Mouse (Mus musculus) adrenal gland, postnatal 25 days (tissue): Measurements from ENCODE around the gene Rit1. TPM values are rescaled to one million over a fixed set of nuclear protein-coding genes. Genes with fewer than 3 reads are reported as not detected.
A peak's percentile ranks its signal among the peaks of the same experiment; 100 is the strongest.
"Not testable (repeated sequence)": the region's sequence is repeated elsewhere in the genome, so short reads cannot be mapped to it uniquely, and the experiment has no call there.

Experiments
- DNase-seq: peaks from one replicate; pipeline ENCODE4 v3.0.0; 2021; ENCODE audit warnings: mixed read lengths
- long read RNA-seq: library from polyadenylated mRNA; stranded (forward); transcript quantifications from one replicate; pipeline ENCODE4 v2.0.0, GENCODE M21; 2021
- total RNA-seq: library from RNA; stranded (reverse); gene quantifications from 2 replicates; pipeline ENCODE4 v1.2.3, GENCODE M21; 2021

The Rit1 gene
- total RNA-seq: 48.7 and 65.4 TPM in 2 replicates
- long read RNA-seq, transcript Rit1-201 (6 exons, 1,204 nt): major isoform, 25 of 41 reads
- long read RNA-seq, partial matches to known transcripts: 2 of 41 reads
- long read RNA-seq, other reads (novel, unspliced or antisense): 10 of 41 reads

GRCm38 (mm10) chr3:88716399-88717197 is at the start of gene Rit1:
TSS of gene Rit1 (plus strand) at chr3:88716838.
- peak; percentile 90 for DNase-seq

GRCm38 (mm10) chr3:88677399-88677798 is 39.2 kb upstream of the Rit1 start:
- peak; percentile 56 for DNase-seq

DNA sequence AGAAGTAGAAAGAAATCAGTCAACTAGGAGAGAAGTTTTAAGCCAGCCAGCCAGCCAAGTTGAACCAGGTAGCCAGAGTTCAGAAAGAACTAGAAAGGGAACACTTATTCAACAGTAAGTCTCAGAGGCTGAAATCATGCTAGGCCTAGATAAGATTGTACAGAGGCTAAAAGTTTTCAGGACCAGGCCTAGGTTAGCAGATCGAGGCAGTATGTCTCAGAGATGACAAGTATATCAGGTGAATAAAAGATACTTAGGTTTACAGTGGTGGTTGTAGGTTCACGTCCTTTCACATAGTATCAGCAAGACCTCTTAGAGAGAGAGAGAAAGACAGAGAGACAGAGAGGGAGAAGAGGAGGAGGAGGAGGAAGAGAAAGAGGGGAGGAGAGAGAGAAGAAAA is 32.8 kb upstream of the Rit1 start:
- no peak for DNase-seq

- DNase-seq: no peak
Measured at GRCm38 (mm10) chr3:88684236-88684979, 32.2 kb upstream of the Rit1 start.

DNA sequence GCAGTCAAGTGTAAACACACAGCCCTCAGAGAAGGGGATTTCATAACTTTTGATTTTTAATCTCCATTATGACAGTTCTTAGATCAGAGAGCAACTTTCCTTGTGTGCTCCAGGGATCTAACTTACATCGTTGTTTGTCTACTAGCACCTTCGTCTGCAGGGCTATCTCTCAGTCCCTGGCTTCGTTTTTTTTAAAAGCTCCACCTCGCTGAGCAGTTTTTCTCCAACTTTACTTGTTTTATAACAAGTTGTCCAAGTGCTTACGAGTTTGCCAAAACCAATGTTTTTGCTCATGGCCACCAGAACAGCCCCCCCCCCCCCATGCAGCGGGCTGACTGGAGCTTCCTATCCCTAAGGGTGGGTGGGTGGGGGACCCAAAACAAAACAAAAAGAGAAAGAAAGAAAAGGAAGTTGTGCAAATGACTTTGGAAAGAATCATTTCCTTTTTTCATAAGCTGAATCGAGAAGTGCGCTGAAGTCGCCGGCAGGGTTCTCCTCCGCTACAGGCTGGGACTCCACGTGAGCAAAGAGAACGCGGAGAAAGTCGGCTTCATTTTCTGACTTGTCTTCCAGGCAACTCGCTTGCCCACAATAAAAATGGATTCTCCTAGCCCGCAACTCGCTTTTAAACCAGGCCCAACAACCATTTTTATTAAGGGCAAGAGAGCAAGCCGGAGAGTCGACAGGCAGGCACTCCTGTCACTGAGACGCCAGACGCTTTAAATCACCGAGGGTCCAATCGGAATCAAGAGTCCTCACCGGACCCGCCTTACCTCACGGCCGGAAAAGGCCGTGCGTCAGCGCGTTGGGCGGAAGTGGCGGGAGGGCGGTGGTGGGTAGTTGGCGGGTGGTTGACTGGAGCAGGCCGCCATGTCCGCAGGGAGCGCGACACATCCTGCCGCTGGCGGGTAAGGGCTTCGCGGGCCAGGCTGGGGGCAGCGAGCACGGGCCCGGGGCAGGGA is 31.4 kb upstream of the Rit1 start, which contains the start of gene Khdc4:
Gene Khdc4 (plus strand): TSS at position 824 of the 962 bp plus-strand sequence.
- DNase-seq: peak; percentile 95

DNA sequence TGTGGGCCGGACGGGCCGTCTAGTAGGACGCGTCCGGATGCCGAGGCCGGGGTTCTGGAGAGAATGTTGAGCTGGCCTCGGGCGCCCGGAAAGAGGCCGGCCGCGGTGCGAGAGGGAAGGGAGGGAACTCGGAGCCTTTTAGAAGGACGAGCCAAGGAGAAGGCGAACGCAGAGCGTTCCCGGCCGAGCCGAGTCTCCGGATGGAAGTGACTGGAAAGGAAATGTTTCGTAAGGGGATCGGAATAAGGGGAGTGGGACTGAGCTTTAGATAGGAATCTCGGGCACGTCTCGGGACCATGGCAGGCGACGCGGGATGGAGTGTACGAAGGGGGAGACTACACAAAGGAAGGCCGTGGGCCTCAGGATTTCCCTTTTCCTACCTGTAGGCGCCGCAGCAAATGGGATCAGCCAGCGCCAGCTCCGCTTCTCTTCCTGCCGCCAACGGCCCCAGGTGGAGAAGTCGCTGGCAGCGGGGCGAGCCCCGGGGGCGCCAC is 30.6 kb upstream of the Rit1 start:
- DNase-seq: peak; percentile 47

GRCm38 (mm10) chr3:88686734-88687611 is 29.7 kb upstream of the Rit1 start:
- DNase-seq: no peak

DNA sequence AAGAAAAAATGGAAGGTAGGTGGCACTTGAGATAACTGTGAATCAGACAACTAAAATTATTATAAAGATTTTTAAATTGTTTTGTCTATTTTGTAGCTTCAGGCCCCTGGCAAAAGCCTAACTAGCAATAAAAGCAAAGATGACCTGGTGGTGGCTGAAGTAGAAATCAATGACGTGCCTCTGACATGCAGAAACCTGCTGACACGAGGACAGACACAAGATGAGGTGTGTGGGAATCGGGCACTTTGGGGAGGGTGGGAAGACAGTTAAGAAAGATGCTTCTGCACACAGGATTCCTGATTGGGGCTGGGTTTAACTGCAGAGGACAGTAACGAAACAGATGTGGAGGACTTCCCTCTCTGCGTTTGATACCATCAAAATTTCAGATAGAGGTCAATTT is 27.6 kb upstream of the Rit1 start:
- DNase-seq: no peak

DNA sequence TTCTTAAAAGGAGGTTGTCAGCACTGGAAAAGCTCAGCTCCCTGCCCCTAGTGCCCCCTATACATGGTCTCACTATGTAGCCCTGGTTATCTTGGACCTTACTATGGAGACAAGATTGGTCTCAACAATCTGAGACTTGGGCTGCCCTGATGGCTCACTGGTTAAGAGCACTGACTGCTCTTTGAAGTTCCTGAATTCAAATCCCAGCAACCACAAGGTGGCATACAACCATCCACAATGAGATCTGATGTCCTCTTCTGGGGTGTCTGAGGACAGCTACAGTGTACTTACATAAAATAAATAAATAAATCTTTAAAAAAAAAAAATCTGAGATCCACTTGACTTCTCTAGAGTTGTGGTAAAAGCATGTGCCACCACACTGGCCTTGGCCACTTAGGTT is 21.1 kb upstream of the Rit1 start:
- no peak for DNase-seq

DNA sequence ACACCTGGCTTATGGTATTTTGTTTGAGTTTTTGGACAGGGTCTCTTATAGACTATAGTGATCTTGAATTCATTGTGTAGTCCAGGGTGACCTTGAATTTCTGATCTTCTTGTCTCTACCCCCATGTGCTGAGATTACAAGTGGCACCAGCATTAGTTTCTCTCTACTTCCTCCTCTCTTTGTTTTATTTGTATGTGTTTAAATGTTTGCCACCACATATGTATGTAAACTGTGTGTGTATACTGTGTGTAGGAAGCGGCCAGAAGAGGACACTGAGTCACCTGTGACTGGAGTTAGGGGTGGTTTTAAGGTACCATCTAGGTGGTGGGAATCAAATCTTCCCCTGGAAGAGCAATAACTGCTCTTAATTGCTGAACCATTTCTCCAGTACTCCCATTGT is 18.6 kb upstream of the Rit1 start:
- no peak for DNase-seq

DNA sequence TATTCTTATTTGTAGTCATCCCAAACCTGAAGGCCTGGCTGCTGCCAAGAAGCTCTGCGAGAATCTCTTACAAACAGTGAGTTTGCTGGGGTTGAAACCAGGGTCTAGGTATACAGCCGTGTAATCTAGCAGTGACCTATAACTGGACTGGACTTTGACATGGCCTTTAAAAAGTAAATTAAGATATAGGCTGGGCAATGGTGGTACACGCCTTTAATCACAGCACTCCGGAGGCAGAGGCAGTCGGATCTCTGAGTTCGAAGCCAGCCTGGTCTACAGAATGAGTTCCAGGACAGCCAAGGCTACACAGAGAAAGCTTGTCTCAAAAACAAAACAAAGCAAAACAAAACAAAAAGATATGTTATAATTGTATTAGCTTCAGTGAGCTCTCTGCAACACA is 17.8 kb upstream of the Rit1 start:
- DNase-seq: no peak

DNA sequence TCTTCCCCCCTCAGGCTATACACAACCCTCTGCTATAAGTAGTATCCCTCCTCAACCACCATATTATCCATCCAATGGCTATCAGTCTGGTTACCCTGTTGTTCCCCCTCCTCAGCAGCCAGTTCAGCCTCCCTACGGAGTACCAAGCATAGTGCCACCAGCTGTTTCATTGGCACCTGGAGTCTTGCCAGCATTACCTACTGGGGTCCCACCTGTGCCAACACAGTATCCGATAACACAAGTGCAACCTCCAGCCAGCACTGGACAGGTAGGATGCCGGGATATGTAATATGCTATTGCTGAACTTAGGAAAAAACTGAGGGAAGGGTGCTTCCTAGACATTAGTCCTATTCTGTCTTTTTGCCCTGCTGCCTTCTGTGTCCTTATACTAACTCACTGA is 16.4 kb upstream of the Rit1 start:
- DNase-seq: no peak

DNA sequence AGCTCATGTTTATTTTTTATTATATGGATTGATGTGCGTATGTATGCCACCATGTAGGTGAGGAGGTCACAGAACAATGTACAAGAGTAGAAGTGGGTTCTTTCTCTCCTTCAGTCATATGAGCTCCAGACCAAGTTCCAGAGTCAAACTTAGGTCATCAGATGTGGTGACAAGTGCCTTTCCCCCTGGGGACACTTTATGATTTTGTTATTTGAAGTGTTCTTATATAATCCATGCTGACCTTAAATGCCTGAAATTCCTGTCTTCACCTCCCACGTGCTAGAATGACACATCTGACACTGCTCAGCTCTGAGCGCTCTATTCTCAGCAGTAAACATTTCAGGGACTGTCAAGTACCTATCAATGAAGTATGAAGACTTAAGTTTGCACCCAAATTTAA is 15.4 kb upstream of the Rit1 start:
- DNase-seq: no peak

GRCm38 (mm10) chr3:88713709-88714108 is 2.9 kb upstream of the Rit1 start:
- no peak for DNase-seq

- DNase-seq: no peak
Measured at GRCm38 (mm10) chr3:88714725-88715124, 1.9 kb upstream of the Rit1 start.

DNA sequence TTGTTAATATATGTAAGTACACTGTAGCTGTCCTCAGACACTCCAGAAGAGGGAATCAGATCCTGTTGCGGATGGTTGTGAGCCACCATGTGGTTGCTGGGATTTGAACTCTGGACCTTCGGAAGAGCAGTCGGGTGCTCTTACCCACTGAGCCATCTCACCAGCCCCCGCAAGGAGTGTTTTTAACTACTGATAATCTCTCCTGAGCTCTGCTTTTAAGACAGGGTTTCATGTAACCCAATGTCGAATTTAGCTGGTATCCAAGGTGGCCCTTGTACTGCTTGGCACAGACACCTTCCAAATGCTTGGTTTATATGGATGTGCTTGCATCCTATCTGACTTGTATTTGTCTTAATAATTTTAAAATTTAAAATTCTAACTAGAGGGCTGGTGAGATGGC is 922 bp upstream of the Rit1 start:
- not testable (repeated sequence) for DNase-seq

- peak; percentile 20 for DNase-seq
Measured at GRCm38 (mm10) chr3:88717198-88717798, 660 bp downstream of the Rit1 start.

DNA sequence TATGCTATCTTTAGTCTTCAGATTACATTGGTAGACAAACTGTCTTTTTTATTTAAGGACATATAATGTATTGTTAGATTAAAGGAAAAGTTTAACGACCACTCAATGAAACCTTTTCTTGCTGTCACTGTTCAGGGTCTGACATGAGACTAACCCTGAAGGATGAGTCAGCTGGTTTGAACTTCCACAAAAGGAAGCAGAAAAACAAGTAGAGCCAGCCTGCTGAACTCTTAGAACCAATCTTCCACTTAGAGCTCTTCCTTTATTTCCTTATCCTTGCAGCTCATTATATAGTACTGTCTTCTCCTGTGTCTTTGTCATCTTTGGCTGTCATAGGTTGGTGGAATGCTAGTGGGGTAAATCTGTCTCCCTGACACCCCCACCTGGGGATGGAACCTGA is 1.2 kb downstream of the Rit1 start:
- no peak for DNase-seq

DNA sequence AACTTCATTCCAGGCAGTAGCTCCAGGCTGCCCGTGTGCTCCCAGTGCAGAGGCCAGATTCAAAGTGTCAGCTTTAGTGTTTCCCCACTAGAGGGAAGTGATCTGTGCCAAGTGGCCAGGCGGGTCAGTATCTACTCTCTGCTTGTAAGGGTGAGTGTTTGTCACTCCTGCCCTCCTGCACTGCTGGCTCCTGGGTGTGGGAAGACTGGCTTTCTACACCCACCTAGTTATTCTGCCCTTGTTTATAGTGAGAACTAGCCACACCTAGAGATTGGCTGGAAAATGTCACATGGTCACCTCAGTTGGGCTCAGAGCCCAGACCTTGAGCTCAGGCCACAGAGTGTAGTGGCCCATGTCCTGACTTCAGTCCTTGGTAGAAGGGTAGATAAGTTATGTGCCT is 2.5 kb downstream of the Rit1 start:
- peak; percentile 31 for DNase-seq

DNA sequence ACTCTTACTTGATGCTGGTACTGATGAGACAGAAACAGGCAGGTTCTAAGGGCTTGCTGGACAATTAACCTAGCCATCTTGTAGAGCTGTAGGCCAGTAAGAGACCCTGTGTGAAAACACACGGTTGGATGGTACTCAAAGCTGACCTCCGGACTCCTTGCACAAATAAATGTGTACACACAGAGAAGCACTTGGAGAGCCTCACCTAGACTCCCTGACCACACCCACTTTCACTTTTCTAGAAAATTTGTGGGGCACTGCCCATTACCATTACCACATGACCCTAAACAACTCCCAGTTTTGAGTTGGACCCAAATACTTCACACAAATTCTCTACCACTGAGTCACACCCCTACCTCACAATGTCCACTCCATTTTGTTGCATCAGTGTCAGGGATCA is 19.9 kb downstream of the Rit1 start:
- no peak for DNase-seq

GRCm38 (mm10) chr3:88738641-88739040 is 22.0 kb downstream of the Rit1 start:
- peak; percentile 70 for DNase-seq
